Mouse (Mus musculus) liver, adult 2 months (tissue): ENCODE results near the gene Tent4a.

ENCODE experiments used
- CTCF ChIP-seq: fragments of 200-500 bp; IDR thresholded peaks from 2 replicates; pipeline ENCODE4 v1.5.1; 2011; ENCODE audit warnings: low read depth, low read length, control low read depth
- POLR2A ChIP-seq: fragments of 200-500 bp; IDR thresholded peaks from 2 replicates; pipeline ENCODE4 v1.6.1; 2011; ENCODE audit warnings: low read length, control low read depth; ENCODE audit not compliant: insufficient read depth; ENCODE audit errors: extremely low read depth

GRCm38 (mm10) chr13:69479906-69480305 is 54.5 kb downstream of the Tent4a start:
- TF ChIP-seq POLR2A (no peak), CTCF (no peak)
